ENCODE assay signal across 8 mouse cellular contexts in genomic region chr5:23433720-23434597, GRCm38 (mm10). TPM values are rescaled to one million over a fixed set of nuclear protein-coding genes. Genes with fewer than 3 reads are reported as not detected.
A peak's percentile ranks its signal among the peaks of the same experiment; 100 is the strongest.
DNase-seq lines count a peak whose midpoint lies in the region; ATAC-seq and TF ChIP-seq lines count a peak whose summit lies in the region.

TSS of gene Kmt2e (plus strand) at chr5:23434441.

- peak; percentile 97 for DNase-seq in brain, adult 2 months (ENCODE audit: low read depth, low spot score)
- peak; percentile 92 to 93 for DNase-seq in heart, adult 9 months (ENCODE audit: low spot score in 2 of 2)
- DNase-seq in midbrain, postnatal 0 days (ENCODE audit: low spot score), result peak; percentile 95
- DNase-seq in spleen, postnatal 10 days (ENCODE audit: low spot score in 2 of 2), result peak; percentile 91 to 92

- H3K79me2 ChIP-seq in C2C12 (ENCODE audit: control insufficient read depth, insufficient read depth), result peaks cover 86% of the 10 kb centered on the region

- no peaks in the 10 kb centered on the region for H3K4me1 ChIP-seq in embryonic fibroblast, embryonic 13.5 days (ENCODE audit: control insufficient read depth, insufficient read depth, low read length)
- peaks cover 20% of the 10 kb centered on the region; the same call in 1 of the 2 replicates for H3K4me1 ChIP-seq in kidney, embryonic 14.5 days (ENCODE audit: control insufficient read depth, insufficient read depth, low read length)
- peaks cover 14% of the 10 kb centered on the region; the same call in 1 of the 2 replicates for H3K4me1 ChIP-seq in limb, embryonic 15.5 days
- H3K4me1 ChIP-seq in midbrain, postnatal 0 days (ENCODE audit: insufficient read depth, low read length), result no peaks in the 10 kb centered on the region; the same call in 1 of the 2 replicates

- WGBS in kidney, embryonic 14.5 days, result under 1% methylated on average over 68 of the region's 85 CpGs
- under 1% methylated on average over 57 of the region's 85 CpGs for WGBS in limb, embryonic 15.5 days
- WGBS in midbrain, postnatal 0 days, result under 1% methylated on average over 61 of the region's 85 CpGs

- peak within 1 kb of the TSS; percentile 83 for H3ac ChIP-seq in C2C12 (ENCODE audit: control insufficient read depth, insufficient read length, low read depth)

- H3K9me3 ChIP-seq in kidney, embryonic 14.5 days (ENCODE audit: control insufficient read depth, low read length), result no peaks in the 10 kb centered on the region
- H3K9me3 ChIP-seq in limb, embryonic 15.5 days, result no peaks in the 10 kb centered on the region
- H3K9me3 ChIP-seq in midbrain, postnatal 0 days (ENCODE audit: low read length), result no peaks in the 10 kb centered on the region

- H3K4me2 ChIP-seq in kidney, embryonic 14.5 days (replicated peaks; ENCODE audit: low read depth, low read length), result peak within 1 kb of the TSS; percentile 68
- H3K4me2 ChIP-seq in limb, embryonic 15.5 days, result peak within 1 kb of the TSS; percentile 57
- H3K4me2 ChIP-seq in midbrain, postnatal 0 days (ENCODE audit: low read depth, low read length, poor library complexity, severe bottlenecking), result peak within 1 kb of the TSS; percentile 80

- peak within 1 kb of the TSS; percentile 98 for H3K4me3 ChIP-seq in C2C12 (ENCODE audit: insufficient read depth, poor library complexity, severe bottlenecking)
- peak within 1 kb of the TSS; percentile 71 for H3K4me3 ChIP-seq in embryonic fibroblast, embryonic 13.5 days (ENCODE audit: insufficient read depth, low read length)
- peak within 1 kb of the TSS; percentile 97 for H3K4me3 ChIP-seq in kidney, embryonic 14.5 days (ENCODE audit: low read length)
- H3K4me3 ChIP-seq in limb, embryonic 15.5 days, result peak within 1 kb of the TSS; percentile 92
- peak within 1 kb of the TSS; percentile 95 for H3K4me3 ChIP-seq in midbrain, postnatal 0 days (ENCODE audit: low read depth, low read length)

- H3K9ac ChIP-seq in kidney, embryonic 14.5 days (ENCODE audit: low read depth, low read length), result peak within 1 kb of the TSS; percentile 98
- peak within 1 kb of the TSS; percentile 97 for H3K9ac ChIP-seq in limb, embryonic 15.5 days
- peak within 1 kb of the TSS; percentile 93 for H3K9ac ChIP-seq in midbrain, postnatal 0 days (replicated peaks; ENCODE audit: low read length, poor library complexity, severe bottlenecking)

- ATAC-seq in kidney, embryonic 14.5 days (ENCODE audit: low FRiP score, low TSS enrichment), result peak; percentile 86
- ATAC-seq in limb, embryonic 15.5 days (ENCODE audit: insufficient number of reproducible peaks, low FRiP score, low TSS enrichment, low read depth), result peak; percentile 86
- peak; percentile 86 for ATAC-seq in midbrain, postnatal 0 days (ENCODE audit: low FRiP score)

- TF ChIP-seq CTCF in C2C12 (IDR thresholded peaks at IDR 0.05; ENCODE audit: control insufficient read depth, insufficient read depth, insufficient read length), result peak; percentile 34
- no peak for TF ChIP-seq CTCF in embryonic fibroblast, embryonic 13.5 days (IDR thresholded peaks at IDR 0.05; ENCODE audit: borderline replicate concordance, insufficient read depth, low read length)
- TF ChIP-seq CTCF in midbrain, postnatal 0 days (IDR thresholded peaks at IDR 0.05), result peak; percentile 76

- peaks cover 4% of the 10 kb centered on the region for H3K36me3 ChIP-seq in C2C12 (ENCODE audit: control insufficient read depth, insufficient read depth)
- H3K36me3 ChIP-seq in kidney, embryonic 14.5 days (ENCODE audit: control insufficient read depth, insufficient read depth, low read length), result no peaks in the 10 kb centered on the region
- no peaks in the 10 kb centered on the region for H3K36me3 ChIP-seq in limb, embryonic 15.5 days
- H3K36me3 ChIP-seq in midbrain, postnatal 0 days (ENCODE audit: insufficient read depth, low read length), result no peaks in the 10 kb centered on the region

- H3K27ac ChIP-seq in embryonic fibroblast, embryonic 13.5 days (ENCODE audit: insufficient read depth, low read length), result peak within 1 kb of the TSS; percentile 97
- peak within 1 kb of the TSS; percentile 100 for H3K27ac ChIP-seq in kidney, embryonic 14.5 days (ENCODE audit: low read depth, low read length)
- H3K27ac ChIP-seq in limb, embryonic 15.5 days, result peak within 1 kb of the TSS; percentile 100
- H3K27ac ChIP-seq in midbrain, postnatal 0 days (ENCODE audit: low read depth, low read length), result peak within 1 kb of the TSS; percentile 100

- peaks cover 78% of the 10 kb centered on the region for H3K79me3 ChIP-seq in C2C12 (ENCODE audit: low read depth)

- H3K27me3 ChIP-seq in C2C12 (ENCODE audit: control insufficient read depth, insufficient read depth, insufficient read length), result no peaks in the 10 kb centered on the region
- no peaks in the 10 kb centered on the region for H3K27me3 ChIP-seq in kidney, embryonic 14.5 days (ENCODE audit: control insufficient read depth, insufficient read depth, low read length)
- H3K27me3 ChIP-seq in limb, embryonic 15.5 days, result no peaks in the 10 kb centered on the region
- H3K27me3 ChIP-seq in midbrain, postnatal 0 days (ENCODE audit: insufficient read depth, low read length), result no peaks in the 10 kb centered on the region

- TF ChIP-seq POLR2A in embryonic fibroblast, embryonic 13.5 days (IDR thresholded peaks at IDR 0.05; ENCODE audit: low read depth, low read length), result peak; percentile 49

TF ChIP-seq in C2C12, 6 proteins besides CTCF, POLR2A, EP300 and RAD21:
- TF ChIP-seq MYOD1 (IDR thresholded peaks at IDR 0.05; ENCODE audit: control insufficient read depth, insufficient read length, low read depth), result peak; percentile 65
- TF ChIP-seq MYOG (IDR thresholded peaks at IDR 0.05; ENCODE audit: control insufficient read depth, extremely low read depth, insufficient read length), result no peak
- TF ChIP-seq FOSL1 (IDR thresholded peaks at IDR 0.05; ENCODE audit: insufficient read depth, low read length, poor library complexity, severe bottlenecking), result no peak
TF ChIP-seq in C2C12: peak in this region for 1.

RNA-seq across cellular contexts. Expression of gene Kmt2e, which starts in this region (rescaled TPM):
- polyA plus RNA-seq in C2C12 (2012; fragmentation: generic; extraction: Trizol), result 8.0 TPM
- 52.4 and 71.8 TPM in 2 replicates for polyA plus RNA-seq in embryonic fibroblast, embryonic 13.5 days (2011; ENCODE audit: insufficient read length, low read depth, missing spikeins)
- polyA plus RNA-seq in kidney, embryonic 14.5 days (2014; fragmentation: Nextera tagmentation; extraction: Ambion mirVana), result 76.5 and 81.6 TPM in 2 replicates
- 105 and 109 TPM in 2 replicates for polyA plus RNA-seq in limb, embryonic 15.5 days (2015; fragmentation: Nextera tagmentation; extraction: Ambion mirVana)
- total RNA-seq in midbrain, postnatal 0 days (2014; rRNA removed), result 49.3 and 66.4 TPM in 2 replicates
- polyA plus RNA-seq in midbrain, postnatal 0 days (2015; fragmentation: Nextera tagmentation; extraction: Ambion mirVana), result 132 and 144 TPM in 2 replicates

Comparison
In these comparisons a context has a peak if more than half of its experiments do, and no peak if none do; other contexts are left out.
1. Peak in every context shown above with its lines: DNase-seq, ATAC-seq, H3K4me3 ChIP-seq and H3K27ac ChIP-seq.